Mouse (Mus musculus) MEL (cell line): Measurements from ENCODE around the gene Tnfsf13b. TPM values are rescaled to one million over a fixed set of nuclear protein-coding genes. Genes with fewer than 3 reads are reported as not detected.

Experiments used
- DNase-seq: peaks from one replicate; pipeline ENCODE4 v3.0.0; 2011; ENCODE audit warnings: low read depth, low spot score
- H3K27ac ChIP-seq: 2 replicates; pipeline ENCODE4 v1.5.1; 2012; ENCODE audit warnings: low read depth, mild to moderate bottlenecking, control low read depth, low read length, moderate library complexity; ENCODE audit not compliant: control insufficient read depth
- H3K27me3 ChIP-seq, 2 experiments: fragments of 150-350 bp in 1 of 2; sonication (generic) in 1 of 2; 2 replicates each; pipeline ENCODE4 v1.6.1; 2012; ENCODE audit warnings: low read length in 2 of 2, mild to moderate bottlenecking in 2 of 2, improper control_type of control experiment in 1 of 2, moderate library complexity in 1 of 2; ENCODE audit not compliant: insufficient read depth in 2 of 2, control insufficient read depth in 1 of 2
- H3K36me3 ChIP-seq, 2 experiments: 2 replicates each; pipeline ENCODE4 v1.6.1; 2012 to 2014; ENCODE audit warnings: low read length in 2 of 2, improper control_type of control experiment in 1 of 2, inconsistent platforms in 1 of 2, mild to moderate bottlenecking in 1 of 2; ENCODE audit not compliant: insufficient read depth in 2 of 2, control insufficient read depth in 1 of 2
- H3K4me1 ChIP-seq, 2 experiments: fragments of 150-350 bp in 1 of 2; sonication (generic) in 1 of 2; 2 replicates each; pipeline ENCODE4 v1.6.1; 2012; ENCODE audit warnings: low read length in 2 of 2, improper control_type of control experiment in 1 of 2, mild to moderate bottlenecking in 1 of 2; ENCODE audit not compliant: insufficient read depth in 2 of 2, control insufficient read depth in 1 of 2
- H3K4me3 ChIP-seq, 2 experiments: fragments of 150-350 bp in 1 of 2; sonication (generic) in 1 of 2; 2 replicates each; pipeline ENCODE4 v1.5.1; 2012; ENCODE audit warnings: low read depth in 2 of 2, low read length in 2 of 2, mild to moderate bottlenecking in 2 of 2, moderate library complexity in 2 of 2, control low read depth in 1 of 2, improper control_type of control experiment in 1 of 2; ENCODE audit not compliant: control insufficient read depth in 1 of 2, insufficient read depth in 1 of 2
- H3K79me2 ChIP-seq: 2 replicates; pipeline ENCODE4 v1.6.1; 2012; ENCODE audit warnings: mild to moderate bottlenecking, low read length, moderate library complexity; ENCODE audit not compliant: control insufficient read depth, poor library complexity, insufficient read depth
- H3K9ac ChIP-seq: 2 replicates; pipeline ENCODE4 v1.6.1; 2012; ENCODE audit warnings: low read depth, mild to moderate bottlenecking, control low read depth, low read length, moderate library complexity; ENCODE audit not compliant: control insufficient read depth, poor library complexity, severe bottlenecking
- H3K9me3 ChIP-seq: fragments of 150-350 bp; sonication (generic); replicated peaks from 2 replicates; pipeline ENCODE4 v1.6.1; 2012; ENCODE audit warnings: mild to moderate bottlenecking, low read length, improper control_type of control experiment, moderate library complexity; ENCODE audit not compliant: insufficient read depth
- BHLHE40 ChIP-seq: IDR thresholded peaks from 2 replicates; pipeline ENCODE4 v1.6.1; 2012; ENCODE audit warnings: low read depth, mild to moderate bottlenecking, inconsistent platforms, low read length, improper control_type of control experiment, borderline replicate concordance
- CHD1 ChIP-seq: IDR thresholded peaks from 2 replicates; pipeline ENCODE4 v1.6.1; 2012; ENCODE audit warnings: low read depth, mild to moderate bottlenecking, inconsistent platforms, low read length, improper control_type of control experiment
- CHD2 ChIP-seq: IDR thresholded peaks from 2 replicates; pipeline ENCODE4 v1.6.1; 2011; ENCODE audit warnings: low read length, improper control_type of control experiment
- E2F4 ChIP-seq: IDR thresholded peaks from 2 replicates; pipeline ENCODE4 v1.6.1; 2011; ENCODE audit warnings: low read depth, low read length, improper control_type of control experiment, borderline replicate concordance
- ELF1 ChIP-seq: IDR thresholded peaks from 2 replicates; pipeline ENCODE4 v1.6.1; 2014; ENCODE audit warnings: low read depth, mild to moderate bottlenecking, inconsistent platforms, low read length, improper control_type of control experiment, moderate library complexity
- ETS1 ChIP-seq: IDR thresholded peaks from 2 replicates; pipeline ENCODE4 v1.6.1; 2012; ENCODE audit warnings: low read depth, mild to moderate bottlenecking, inconsistent platforms, low read length, improper control_type of control experiment, moderate library complexity
- GABPA ChIP-seq: IDR thresholded peaks from 2 replicates; pipeline ENCODE4 v1.6.1; 2012; ENCODE audit warnings: low read depth, mild to moderate bottlenecking, inconsistent platforms, low read length, improper control_type of control experiment, moderate library complexity
- HCFC1 ChIP-seq: IDR thresholded peaks from 2 replicates; pipeline ENCODE4 v1.6.1; 2012; ENCODE audit warnings: low read depth, mild to moderate bottlenecking, inconsistent platforms, low read length, improper control_type of control experiment, moderate library complexity
- KAT2A ChIP-seq: conservative IDR thresholded peaks from 2 replicates; pipeline ENCODE4 v1.6.1; 2012; ENCODE audit warnings: low read depth, low read length, improper control_type of control experiment, inconsistent platforms
- MAX ChIP-seq: IDR thresholded peaks from 2 replicates; pipeline ENCODE4 v1.6.1; 2011; ENCODE audit warnings: low read length, improper control_type of control experiment
- MAZ ChIP-seq: IDR thresholded peaks from 2 replicates; pipeline ENCODE4 v1.6.1; 2012; ENCODE audit warnings: low read depth, mild to moderate bottlenecking, inconsistent platforms, low read length, improper control_type of control experiment
- MEF2A ChIP-seq: IDR thresholded peaks from 2 replicates; pipeline ENCODE4 v1.6.1; 2014; ENCODE audit warnings: low read depth, mild to moderate bottlenecking, inconsistent platforms, low read length, improper control_type of control experiment; ENCODE audit not compliant: poor library complexity, insufficient replicate concordance, severe bottlenecking; ENCODE audit errors: extremely low read depth
- NELFE ChIP-seq: IDR thresholded peaks from 2 replicates; pipeline ENCODE4 v1.6.1; 2011; ENCODE audit warnings: low read depth, low read length, improper control_type of control experiment
- NRF1 ChIP-seq: IDR thresholded peaks from 2 replicates; pipeline ENCODE4 v1.6.1; 2014; ENCODE audit warnings: low read depth, mild to moderate bottlenecking, inconsistent platforms, low read length, improper control_type of control experiment, moderate library complexity; ENCODE audit not compliant: poor library complexity, insufficient read depth, severe bottlenecking
- POLR2A ChIP-seq, 2 experiments: IDR thresholded peaks; 2 replicates each; pipeline ENCODE4 v1.6.1; 2011 to 2012; ENCODE audit warnings: low read length in 2 of 2, mild to moderate bottlenecking in 2 of 2, control low read depth in 1 of 2, improper control_type of control experiment in 1 of 2, low read depth in 1 of 2, moderate library complexity in 1 of 2; ENCODE audit not compliant: control insufficient read depth in 1 of 2, insufficient read depth in 1 of 2, poor library complexity in 1 of 2
- POLR2AphosphoS2 ChIP-seq: IDR thresholded peaks from 2 replicates; pipeline ENCODE4 v1.6.1; 2011; ENCODE audit warnings: low read length, improper control_type of control experiment
- RAD21 ChIP-seq: IDR thresholded peaks from 2 replicates; pipeline ENCODE4 v1.6.1; 2011; ENCODE audit warnings: mild to moderate bottlenecking, low read depth, low read length, improper control_type of control experiment
- TCF12 ChIP-seq: IDR thresholded peaks from 2 replicates; pipeline ENCODE4 v1.6.1; 2014; ENCODE audit warnings: low read depth, mild to moderate bottlenecking, inconsistent platforms, low read length, improper control_type of control experiment, moderate library complexity
- USF1 ChIP-seq: IDR thresholded peaks from 2 replicates; pipeline ENCODE4 v1.6.1; 2014; ENCODE audit warnings: low read depth, mild to moderate bottlenecking, inconsistent platforms, low read length, improper control_type of control experiment, moderate library complexity
- USF2 ChIP-seq, 2 experiments: IDR thresholded peaks; 2 replicates each; pipeline ENCODE4 v1.6.1; 2011 to 2012; ENCODE audit warnings: improper control_type of control experiment in 2 of 2, low read length in 2 of 2, borderline replicate concordance in 1 of 2, inconsistent platforms in 1 of 2, low read depth in 1 of 2, mild to moderate bottlenecking in 1 of 2; ENCODE audit not compliant: insufficient read depth in 1 of 2
- ZKSCAN1 ChIP-seq: IDR thresholded peaks from 2 replicates; pipeline ENCODE4 v1.6.1; 2012; ENCODE audit warnings: low read depth, mild to moderate bottlenecking, inconsistent platforms, low read length, improper control_type of control experiment, moderate library complexity
- ZMIZ1 ChIP-seq: IDR thresholded peaks from 2 replicates; pipeline ENCODE4 v1.6.1; 2012; ENCODE audit warnings: low read depth, mild to moderate bottlenecking, inconsistent platforms, low read length, improper control_type of control experiment, moderate library complexity
- polyA plus RNA-seq, 2 experiments: library from polyadenylated mRNA; stranded (reverse) in 1 of 2; unstranded in 1 of 2; fragments of >175 nt in 1 of 2; fragments of >200 nt in 1 of 2; gene quantifications; 2 replicates each; pipeline versions ENCODE4 v1.2.1 to v1.2.4; 2012; ENCODE audit warnings: low replicate concordance in 2 of 2, low read depth in 1 of 2; ENCODE audit not compliant: insufficient read length in 2 of 2, insufficient read depth in 1 of 2, missing spikeins in 1 of 2
- total RNA-seq: library from RNA; depleted of rRNA; stranded (reverse); fragments of 300-350 nt; gene quantifications from 2 replicates; pipeline ENCODE4 v1.2.3, GENCODE M21; 2012

Tnfsf13b gene
- total and polyA plus RNA-seq, 3 experiments, result 0.14 TPM; not detected in 2

DNA sequence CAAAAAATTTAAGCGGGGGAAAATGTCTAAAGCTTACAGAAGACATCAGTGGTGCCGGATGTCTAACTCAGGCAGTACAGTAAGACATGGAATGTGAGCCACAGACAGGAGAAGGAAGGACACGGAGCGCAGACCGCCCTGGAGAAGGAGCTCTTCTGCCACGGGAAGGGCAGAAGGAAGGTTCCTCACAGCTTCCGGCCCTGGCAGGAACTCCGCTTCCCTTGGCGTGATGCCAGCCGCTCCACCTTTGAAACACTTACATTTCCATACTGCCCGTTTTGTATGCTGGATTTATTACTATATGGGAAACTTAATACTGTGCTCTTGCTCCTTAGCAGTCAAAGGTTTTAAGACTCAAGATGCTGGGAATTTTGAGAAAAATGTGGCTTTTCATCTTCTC lies 60.6 kb downstream of the Tnfsf13b start:
- Histone ChIP-seq H3K9ac (no peak overlapping the region), H3K4me1 (no peaks in the 10 kb centered on the region), H3K79me2 (no peaks in the 10 kb centered on the region), H3K4me3 (no peak overlapping the region), H3K27me3 (no peaks in the 10 kb centered on the region), H3K9me3 (no peaks in the 10 kb centered on the region), H3K27ac (no peak overlapping the region), H3K36me3 (no peaks in the 10 kb centered on the region)
- TF ChIP-seq ELF1, result no peak
- TF ChIP-seq TCF12, result no peak
- no peak for TF ChIP-seq KAT2A
- TF ChIP-seq GABPA, result no peak
- no peak for TF ChIP-seq MAX
- no peak for TF ChIP-seq POLR2AphosphoS2
- TF ChIP-seq MEF2A, result no peak
- no peak for TF ChIP-seq CHD1
- no peak for TF ChIP-seq HCFC1
- no peak for TF ChIP-seq USF2 (IDR thresholded peaks at IDR 0.05; ENCODE audit: borderline replicate concordance in 1 of 2, insufficient read depth in 1 of 2, low read depth in 1 of 2, low read length in 2 of 2)
- no peak for TF ChIP-seq USF1
- TF ChIP-seq ZMIZ1, result no peak
- TF ChIP-seq NELFE, result no peak
- TF ChIP-seq POLR2A (IDR thresholded peaks at IDR 0.05; ENCODE audit: control insufficient read depth in 1 of 2, insufficient read depth in 1 of 2, low read depth in 1 of 2, low read length in 2 of 2, poor library complexity in 1 of 2), result no peak
- no peak for TF ChIP-seq BHLHE40
- no peak for TF ChIP-seq ETS1
- TF ChIP-seq ZKSCAN1, result no peak
- no peak for TF ChIP-seq CHD2
- no peak for TF ChIP-seq MAZ
- no peak for TF ChIP-seq E2F4
- no peak for DNase-seq

DNA sequence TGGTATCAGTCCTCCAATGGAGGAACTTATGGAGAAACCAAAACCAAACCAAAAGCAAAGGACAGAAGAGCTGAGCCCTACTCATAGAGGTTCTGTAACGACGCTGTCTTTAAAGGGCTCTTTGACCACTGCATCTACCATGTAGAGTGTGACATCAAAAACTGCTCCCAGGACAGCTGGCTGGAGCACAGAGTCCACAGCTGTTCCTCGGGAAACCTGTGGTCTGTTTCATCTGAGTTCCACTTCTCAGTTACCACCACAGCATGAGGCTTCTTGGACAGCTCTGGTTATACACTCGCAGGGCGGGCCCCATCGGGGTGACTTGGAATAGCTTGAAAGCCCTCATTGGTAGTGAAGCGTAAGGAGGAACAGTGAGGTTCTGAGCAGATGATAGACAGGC lies 61.5 kb downstream of the Tnfsf13b start:
- no peaks in the 10 kb centered on the region for H3K9me3 ChIP-seq
- H3K79me2 ChIP-seq, result no peaks in the 10 kb centered on the region
- no peaks in the 10 kb centered on the region for H3K27me3 ChIP-seq
- no peaks in the 10 kb centered on the region for H3K4me1 ChIP-seq
- H3K4me3 ChIP-seq, result no peak overlapping the region
- no peak for TF ChIP-seq NRF1
- TF ChIP-seq ETS1, result no peak
- no peak for TF ChIP-seq RAD21
- no peak for TF ChIP-seq USF1
- TF ChIP-seq USF2 (IDR thresholded peaks at IDR 0.05; ENCODE audit: borderline replicate concordance in 1 of 2, insufficient read depth in 1 of 2, low read depth in 1 of 2, low read length in 2 of 2), result no peak
- H3K36me3 ChIP-seq, result no peaks in the 10 kb centered on the region
- DNase-seq, result no peak
- no peak overlapping the region for H3K27ac ChIP-seq
- H3K9ac ChIP-seq, result no peak overlapping the region
